Mouse (Mus musculus) A20 (cell line): ENCODE data around the gene Apopt1.

Experiments used
- DNase-seq: peaks from one replicate; pipeline ENCODE4 v3.0.0-alpha.2; 2011; ENCODE audit warnings: low read depth, low spot score

Apopt1 gene

GRCm38 (mm10) chr12:111743981-111744423, 30.9 kb downstream of the Apopt1 start:
- DNase-seq: peak; percentile 94

- DNase-seq: no peak
These were observed 32.2 kb downstream of the Apopt1 start for GRCm38 (mm10) chr12:111745274-111745673.

- DNase-seq: peak; percentile 42
These were observed 33.0 kb downstream of the Apopt1 start for GRCm38 (mm10) chr12:111746091-111746490.

GRCm38 (mm10) chr12:111747421-111747820, 34.4 kb downstream of the Apopt1 start:
- no peak for DNase-seq

- DNase-seq: no peak
These were observed 37.7 kb downstream of the Apopt1 start for GRCm38 (mm10) chr12:111750739-111751138.

- DNase-seq: no peak
These were observed 39.4 kb downstream of the Apopt1 start for GRCm38 (mm10) chr12:111752491-111752890.

GRCm38 (mm10) chr12:111753347-111753746, 40.3 kb downstream of the Apopt1 start:
- no peak for DNase-seq

- no peak for DNase-seq
These were observed 41.6 kb downstream of the Apopt1 start for GRCm38 (mm10) chr12:111754710-111755109.

GRCm38 (mm10) chr12:111755231-111755630, 42.2 kb downstream of the Apopt1 start:
- DNase-seq: no peak

- DNase-seq: no peak
These were observed 43.1 kb downstream of the Apopt1 start for GRCm38 (mm10) chr12:111756082-111756697.

GRCm38 (mm10) chr12:111756698-111757082, 43.6 kb downstream of the Apopt1 start:
- no peak for DNase-seq

- DNase-seq: no peak
These were observed 44.7 kb downstream of the Apopt1 start for GRCm38 (mm10) chr12:111757561-111758325.

- peak; percentile 85 for DNase-seq
These were observed 45.5 kb downstream of the Apopt1 start, which contains the start of gene Klc1 for GRCm38 (mm10) chr12:111758381-111759175. TSS of gene Klc1 (plus strand) at chr12:111758849.

GRCm38 (mm10) chr12:111759176-111760061, 46.4 kb downstream of the Apopt1 start:
- no peak for DNase-seq

GRCm38 (mm10) chr12:111760306-111760908, 47.3 kb downstream of the Apopt1 start:
- DNase-seq: no peak

- no peak for DNase-seq
These were observed 49.7 kb downstream of the Apopt1 start for GRCm38 (mm10) chr12:111762620-111763280.

- DNase-seq: no peak
These were observed 53.5 kb downstream of the Apopt1 start for GRCm38 (mm10) chr12:111766313-111767236.

GRCm38 (mm10) chr12:111768322-111768928, 55.4 kb downstream of the Apopt1 start:
- peak; percentile 71 for DNase-seq

- DNase-seq: no peak
These were observed 56.2 kb downstream of the Apopt1 start for GRCm38 (mm10) chr12:111769306-111769705.
